Mouse (Mus musculus) 3134 (cell line): ENCODE measurements around the gene Gm13279.
A peak's percentile ranks its signal among the peaks of the same experiment; 100 is the strongest.
"Not testable (repeated sequence)": the region's sequence is repeated elsewhere in the genome, so short reads cannot be mapped to it uniquely, and the experiment has no call there.

Source experiments
- DNase-seq: peaks from one replicate; pipeline ENCODE4 v3.0.0-alpha.2; 2011; ENCODE audit warnings: low spot score; ENCODE audit not compliant: insufficient read length; ENCODE audit errors: extremely low read depth

Gene Gm13279

GRCm38 (mm10) chr4:88797097-88797496 lies at the start of gene Gm13279:
Gene Gm13279 (plus strand): TSS chr4:88797397.
- not testable (repeated sequence) for DNase-seq

GRCm38 (mm10) chr4:88749926-88750325 lies 47.3 kb upstream of the Gm13279 start:
- DNase-seq: no peak

- not testable (repeated sequence) for DNase-seq
These were observed 42.3 kb upstream of the Gm13279 start, which contains the start of gene Gm13271 for GRCm38 (mm10) chr4:88754818-88755340. Gene Gm13271 (plus strand): TSS chr4:88754868.

- peak; percentile 21 for DNase-seq
These were observed 40.4 kb upstream of the Gm13279 start for GRCm38 (mm10) chr4:88756581-88757513.

GRCm38 (mm10) chr4:88757628-88758031 lies 39.6 kb upstream of the Gm13279 start:
- DNase-seq: not testable (repeated sequence)

GRCm38 (mm10) chr4:88758751-88759150 lies 38.4 kb upstream of the Gm13279 start:
- DNase-seq: not testable (repeated sequence)

GRCm38 (mm10) chr4:88759610-88760268 lies 37.5 kb upstream of the Gm13279 start, which contains the start of gene Gm13283:
Gene Gm13283 (plus strand): TSS chr4:88760119.
- not testable (repeated sequence) for DNase-seq

- not testable (repeated sequence) for DNase-seq
These were observed 36.8 kb upstream of the Gm13279 start for GRCm38 (mm10) chr4:88760431-88760830.

- DNase-seq: not testable (repeated sequence)
These were observed 35.4 kb upstream of the Gm13279 start for GRCm38 (mm10) chr4:88761776-88762175.

GRCm38 (mm10) chr4:88762341-88762740 lies 34.9 kb upstream of the Gm13279 start:
- not testable (repeated sequence) for DNase-seq

GRCm38 (mm10) chr4:88763384-88764018 lies 33.7 kb upstream of the Gm13279 start:
- DNase-seq: peak; percentile 83

GRCm38 (mm10) chr4:88773534-88773933 lies 23.7 kb upstream of the Gm13279 start, which contains the start of gene Gm13290:
Gene Gm13290 (plus strand): TSS chr4:88773834.
- not testable (repeated sequence) for DNase-seq

GRCm38 (mm10) chr4:88776622-88777021 lies 20.6 kb upstream of the Gm13279 start, which contains the start of gene Gm13289:
Gene Gm13289 (plus strand): TSS chr4:88776922.
- not testable (repeated sequence) for DNase-seq

GRCm38 (mm10) chr4:88779550-88779949 lies 17.6 kb upstream of the Gm13279 start, which contains the start of gene Gm13272:
Gene Gm13272 (plus strand): TSS chr4:88779850.
- not testable (repeated sequence) for DNase-seq

GRCm38 (mm10) chr4:88780320-88780719 lies 16.9 kb upstream of the Gm13279 start:
- not testable (repeated sequence) for DNase-seq

- not testable (repeated sequence) for DNase-seq
These were observed 15.4 kb upstream of the Gm13279 start, which contains the start of gene Ifnz for GRCm38 (mm10) chr4:88781831-88782230. Gene Ifnz (plus strand): TSS chr4:88782131.

GRCm38 (mm10) chr4:88782335-88782734 lies 14.9 kb upstream of the Gm13279 start:
- not testable (repeated sequence) for DNase-seq

GRCm38 (mm10) chr4:88785409-88785808 lies 11.8 kb upstream of the Gm13279 start, which contains the start of gene Gm13276:
Gene Gm13276 (plus strand): TSS chr4:88785709.
- not testable (repeated sequence) for DNase-seq

- DNase-seq: not testable (repeated sequence)
These were observed 8.8 kb upstream of the Gm13279 start, which contains the start of gene Gm13277 for GRCm38 (mm10) chr4:88788402-88788801. Gene Gm13277 (plus strand): TSS chr4:88788632.

- DNase-seq: not testable (repeated sequence)
These were observed 5.9 kb upstream of the Gm13279 start, which contains the start of gene Gm13278 for GRCm38 (mm10) chr4:88791250-88791649. Gene Gm13278 (plus strand): TSS chr4:88791550.
